ENCODE assay signal across 16 mouse cellular contexts in genomic region chr5:149649499-149650178, GRCm38 (mm10). TPM values are rescaled to one million over a fixed set of nuclear protein-coding genes. Genes with fewer than 3 reads are reported as not detected.
DNase-seq lines count a peak whose midpoint lies in the region; ATAC-seq and TF ChIP-seq lines count a peak whose summit lies in the region.
"Had no signal": no experiment of that assay in that cellular context is flagged by ENCODE, and none has a peak within 500 bp of the region (broad histone marks: within the 10 kb centered on the region; RNA-seq: fewer than 3 reads in every experiment).

No protein-coding gene starts in this region.

- H3K27ac ChIP-seq in liver, embryonic 11.5 days (ENCODE audit: low read depth, low read length), result peak overlapping the region; percentile 98
- peak overlapping the region; percentile 68 for H3K27ac ChIP-seq in intestine, embryonic 16.5 days (ENCODE audit: low read length)
- no peak overlapping the region for H3K27ac ChIP-seq in midbrain, postnatal 0 days (ENCODE audit: low read depth, low read length)
- H3K27ac ChIP-seq: heart, embryonic 13.5 days; hindbrain, embryonic 12.5 days; neural tube, embryonic 13.5 days had no signal

- no peaks in the 10 kb centered on the region for H3K27me3 ChIP-seq in liver, embryonic 11.5 days (replicated peaks; ENCODE audit: control insufficient read depth, insufficient read depth, low read length)
- no peaks in the 10 kb centered on the region for H3K27me3 ChIP-seq in intestine, embryonic 16.5 days (replicated peaks; ENCODE audit: control insufficient read depth, insufficient read depth, low read length)
- no peaks in the 10 kb centered on the region for H3K27me3 ChIP-seq in midbrain, postnatal 0 days (ENCODE audit: insufficient read depth, low read length)
- H3K27me3 ChIP-seq: heart, embryonic 13.5 days; hindbrain, embryonic 12.5 days; neural tube, embryonic 13.5 days had no signal

- TF ChIP-seq CTCF in midbrain, postnatal 0 days (IDR thresholded peaks at IDR 0.05), result no peak

- ATAC-seq in liver, embryonic 11.5 days (replicated peaks; ENCODE audit: low FRiP score), result peak; percentile 33
- peak; percentile 90 for ATAC-seq in intestine, embryonic 16.5 days
- ATAC-seq in megakaryocyte-erythroid progenitor cell, adult 5-6 weeks (replicated peaks; ENCODE audit: low FRiP score, low TSS enrichment, poor library complexity, severe bottlenecking), result peak; percentile 48; the same call in 1 of the 2 replicates
- no peak for ATAC-seq in midbrain, postnatal 0 days (ENCODE audit: low FRiP score)

- H3K36me3 ChIP-seq in liver, embryonic 11.5 days (ENCODE audit: control insufficient read depth, insufficient read depth, low read length), result no peaks in the 10 kb centered on the region
- no peaks in the 10 kb centered on the region for H3K36me3 ChIP-seq in intestine, embryonic 16.5 days (ENCODE audit: control insufficient read depth, insufficient read depth, low read length)
- H3K36me3 ChIP-seq in midbrain, postnatal 0 days (ENCODE audit: insufficient read depth, low read length), result no peaks in the 10 kb centered on the region
- H3K36me3 ChIP-seq: heart, embryonic 13.5 days; hindbrain, embryonic 12.5 days; neural tube, embryonic 13.5 days had no signal

- no peak overlapping the region for H3K4me3 ChIP-seq in liver, embryonic 11.5 days (ENCODE audit: low read depth, low read length)
- no peak overlapping the region for H3K4me3 ChIP-seq in intestine, embryonic 16.5 days (ENCODE audit: low read length)
- no peak overlapping the region for H3K4me3 ChIP-seq in midbrain, postnatal 0 days (ENCODE audit: low read depth, low read length)
- H3K4me3 ChIP-seq: heart, embryonic 13.5 days; hindbrain, embryonic 12.5 days; neural tube, embryonic 13.5 days had no signal

- WGBS in liver, embryonic 11.5 days, result 70% methylated on average over 14 of the region's 14 CpGs
- 58% methylated on average over 14 of the region's 14 CpGs for WGBS in intestine, embryonic 16.5 days
- 84% methylated on average over 14 of the region's 14 CpGs for WGBS in midbrain, postnatal 0 days

- peak; percentile 68 to 77 for DNase-seq in adrenal gland, adult (ENCODE audit: inconsistent age in 2 of 2, low spot score in 1 of 2)
- no peak for DNase-seq in adrenal gland, postnatal 4 days (ENCODE audit: low spot score in 2 of 2)
- DNase-seq in liver, embryonic 11.5 days (ENCODE audit: low spot score), result no peak
- DNase-seq in liver, result no peak
- DNase-seq in midbrain, postnatal 0 days (ENCODE audit: low spot score), result no peak
- no peak for DNase-seq in ovary, postnatal 36 days (ENCODE audit: low spot score)
- DNase-seq: gastrocnemius, postnatal 10 days; kidney, adult 2 months; left cerebral cortex, postnatal 4 days; midbrain, embryonic 14.5 days; thymus, postnatal 14 days had no signal

- peak overlapping the region; percentile 54 for H3K4me2 ChIP-seq in liver, embryonic 11.5 days
- peak overlapping the region; percentile 11; the same call in 1 of the 2 replicates for H3K4me2 ChIP-seq in intestine, embryonic 16.5 days (ENCODE audit: low read depth, low read length)
- no peak overlapping the region for H3K4me2 ChIP-seq in midbrain, postnatal 0 days (ENCODE audit: low read depth, low read length, poor library complexity, severe bottlenecking)
- H3K4me2 ChIP-seq: heart, embryonic 13.5 days; hindbrain, embryonic 12.5 days; neural tube, embryonic 13.5 days had no signal

- peaks cover 17% of the 10 kb centered on the region for H3K4me1 ChIP-seq in liver, embryonic 11.5 days (replicated peaks; ENCODE audit: control insufficient read depth, insufficient read depth, low read length)
- peaks cover 11% of the 10 kb centered on the region for H3K4me1 ChIP-seq in intestine, embryonic 16.5 days (ENCODE audit: control insufficient read depth, insufficient read depth, low read length)
- H3K4me1 ChIP-seq in midbrain, postnatal 0 days (ENCODE audit: insufficient read depth, low read length), result peaks cover 2% of the 10 kb centered on the region; the same call in 1 of the 2 replicates

- H3K9me3 ChIP-seq in liver, embryonic 11.5 days (ENCODE audit: control insufficient read depth, low read length), result no peaks in the 10 kb centered on the region
- H3K9me3 ChIP-seq in intestine, embryonic 16.5 days (ENCODE audit: control insufficient read depth, low read length), result no peaks in the 10 kb centered on the region
- H3K9me3 ChIP-seq in midbrain, postnatal 0 days (ENCODE audit: low read length), result no peaks in the 10 kb centered on the region
- H3K9me3 ChIP-seq: heart, embryonic 13.5 days; hindbrain, embryonic 12.5 days; neural tube, embryonic 13.5 days had no signal

- peak overlapping the region; percentile 38 for H3K9ac ChIP-seq in liver, embryonic 11.5 days (ENCODE audit: low read depth, low read length)
- H3K9ac ChIP-seq in intestine, embryonic 16.5 days (ENCODE audit: low read depth, low read length), result 0 out of 2 replicates have a peak overlapping the region, but pooled peaks have one; percentile 24
- H3K9ac ChIP-seq in midbrain, postnatal 0 days (replicated peaks; ENCODE audit: low read length, poor library complexity, severe bottlenecking), result no peak overlapping the region
- H3K9ac ChIP-seq: heart, embryonic 13.5 days; hindbrain, embryonic 12.5 days; neural tube, embryonic 13.5 days had no signal

RNA-seq across cellular contexts. Expression of gene Hsph1, which starts 13.5 kb away (rescaled TPM):
- total RNA-seq in adrenal gland, postnatal 4 days (2021), result 10 to 100 TPM; 20.9 to 39.2 TPM
- 116 and 119 TPM in 2 replicates for polyA plus RNA-seq in liver, embryonic 11.5 days (2014; fragmentation: Nextera tagmentation; extraction: Ambion mirVana)
- 47.7 and 47.9 TPM in 2 replicates for polyA plus RNA-seq in intestine, embryonic 16.5 days (2015; fragmentation: Nextera tagmentation; extraction: Ambion mirVana)
- total RNA-seq in megakaryocyte-erythroid progenitor cell, adult 5-6 weeks (2014; fragmentation: Nextera tagmentation), result 136 and 180 TPM in 2 replicates
- 91.7 and 104 TPM in 2 replicates for total RNA-seq in megakaryocyte-erythroid progenitor cell, adult 5-6 weeks (2017)
- total RNA-seq in midbrain, postnatal 0 days (2014; rRNA removed), result 28.5 and 38.1 TPM in 2 replicates
- polyA plus RNA-seq in midbrain, postnatal 0 days (2015; fragmentation: Nextera tagmentation; extraction: Ambion mirVana), result 66.6 and 74.1 TPM in 2 replicates

RNA-seq across cellular contexts. Expression of gene B3glct, which starts 28.4 kb away (rescaled TPM):
- 10 to 100 TPM; 23.9 to 26.5 TPM for total RNA-seq in adrenal gland, postnatal 4 days (2021)
- 13.2 and 13.4 TPM in 2 replicates for polyA plus RNA-seq in liver, embryonic 11.5 days (2014; fragmentation: Nextera tagmentation; extraction: Ambion mirVana)
- 9.7 and 11.4 TPM in 2 replicates for polyA plus RNA-seq in intestine, embryonic 16.5 days (2015; fragmentation: Nextera tagmentation; extraction: Ambion mirVana)
- total RNA-seq in megakaryocyte-erythroid progenitor cell, adult 5-6 weeks (2014; fragmentation: Nextera tagmentation), result 24.9 and 33.7 TPM in 2 replicates
- total RNA-seq in megakaryocyte-erythroid progenitor cell, adult 5-6 weeks (2017), result 13.9 and 29.8 TPM in 2 replicates
- total RNA-seq in midbrain, postnatal 0 days (2014; rRNA removed), result 25.6 and 32.2 TPM in 2 replicates
- 18.1 TPM in 2 replicates for polyA plus RNA-seq in midbrain, postnatal 0 days (2015; fragmentation: Nextera tagmentation; extraction: Ambion mirVana)

Comparison
In these comparisons a context has a peak if more than half of its experiments do, and no peak if none do; other contexts are left out.
1. DNase-seq: peak in adrenal gland, adult (2 of 2); none in adrenal gland, postnatal 4 days (0 of 2), liver, embryonic 11.5 days (single experiment), liver (single experiment), midbrain, postnatal 0 days (single experiment) and ovary, postnatal 36 days (single experiment).